ENCODE assay signal across 8 mouse cellular contexts in genomic region chr12:108422495-108422857, GRCm38 (mm10). TPM values are rescaled to one million over a fixed set of nuclear protein-coding genes. Genes with fewer than 3 reads are reported as not detected.
DNase-seq lines count a peak whose midpoint lies in the region; ATAC-seq and TF ChIP-seq lines count a peak whose summit lies in the region.

No protein-coding gene starts in this region.

- no peaks in the 10 kb centered on the region for H3K9me3 ChIP-seq in hindbrain, embryonic 14.5 days (ENCODE audit: control insufficient read depth, low read length)
- H3K9me3 ChIP-seq in liver, embryonic 11.5 days (ENCODE audit: control insufficient read depth, low read length) = no peaks in the 10 kb centered on the region
- H3K9me3 ChIP-seq in neural tube, embryonic 13.5 days = no peaks in the 10 kb centered on the region

- H3K9ac ChIP-seq in hindbrain, embryonic 14.5 days = peak overlapping the region; percentile 84
- H3K9ac ChIP-seq in liver, embryonic 11.5 days (ENCODE audit: low read depth, low read length) = 0 out of 2 replicates have a peak overlapping the region, but pooled peaks have one; percentile 11
- peak overlapping the region; percentile 87 for H3K9ac ChIP-seq in neural tube, embryonic 13.5 days

- no peaks in the 10 kb centered on the region for H3K27me3 ChIP-seq in hindbrain, embryonic 14.5 days (ENCODE audit: control insufficient read depth, insufficient read depth, low read length)
- peaks cover 31% of the 10 kb centered on the region for H3K27me3 ChIP-seq in liver, embryonic 11.5 days (replicated peaks; ENCODE audit: control insufficient read depth, insufficient read depth, low read length)
- H3K27me3 ChIP-seq in neural tube, embryonic 13.5 days = no peaks in the 10 kb centered on the region

- H3K4me3 ChIP-seq in embryonic fibroblast, embryonic 13.5 days (ENCODE audit: insufficient read depth, low read length) = peak overlapping the region; percentile 24
- peak overlapping the region; percentile 74 for H3K4me3 ChIP-seq in hindbrain, embryonic 14.5 days (replicated peaks; ENCODE audit: low read length)
- peak overlapping the region; percentile 64 for H3K4me3 ChIP-seq in liver, embryonic 11.5 days (ENCODE audit: low read depth, low read length)
- H3K4me3 ChIP-seq in neural tube, embryonic 13.5 days = peak overlapping the region; percentile 80

- peak overlapping the region; percentile 68 for H3K4me2 ChIP-seq in hindbrain, embryonic 14.5 days (replicated peaks)
- peak overlapping the region; percentile 67 for H3K4me2 ChIP-seq in liver, embryonic 11.5 days
- peak overlapping the region; percentile 62 for H3K4me2 ChIP-seq in neural tube, embryonic 13.5 days

- TF ChIP-seq CTCF in embryonic fibroblast, embryonic 13.5 days (IDR thresholded peaks at IDR 0.05; ENCODE audit: borderline replicate concordance, insufficient read depth, low read length) = peak; percentile 39; the same call in 1 of the 2 replicates

- peaks cover 2% of the 10 kb centered on the region; the same call in 1 of the 2 replicates for H3K4me1 ChIP-seq in embryonic fibroblast, embryonic 13.5 days (ENCODE audit: control insufficient read depth, insufficient read depth, low read length)
- peaks cover 23% of the 10 kb centered on the region for H3K4me1 ChIP-seq in hindbrain, embryonic 14.5 days (replicated peaks; ENCODE audit: control insufficient read depth, insufficient read depth, low read length)
- no peaks in the 10 kb centered on the region for H3K4me1 ChIP-seq in liver, embryonic 11.5 days (replicated peaks; ENCODE audit: control insufficient read depth, insufficient read depth, low read length)
- peaks cover 30% of the 10 kb centered on the region for H3K4me1 ChIP-seq in neural tube, embryonic 13.5 days (replicated peaks)

- peak; percentile 41 for DNase-seq in gastrocnemius, adult 18-20 months (ENCODE audit: low spot score)
- DNase-seq in gastrocnemius, postnatal 25 days = no peak
- DNase-seq in R1 (ENCODE audit: low read depth, low spot score) = peak; percentile 47
- DNase-seq in hindbrain, embryonic 14.5 days (ENCODE audit: low spot score) = peak; percentile 59
- DNase-seq in liver, embryonic 11.5 days (ENCODE audit: low spot score) = no peak
- DNase-seq in B cell, adult 2 months = no peak

- H3K27ac ChIP-seq in embryonic fibroblast, embryonic 13.5 days (ENCODE audit: insufficient read depth, low read length) = no peak overlapping the region
- peak overlapping the region; percentile 82 for H3K27ac ChIP-seq in hindbrain, embryonic 14.5 days
- H3K27ac ChIP-seq in liver, embryonic 11.5 days (ENCODE audit: low read depth, low read length) = no peak overlapping the region
- H3K27ac ChIP-seq in neural tube, embryonic 13.5 days (replicated peaks) = peak overlapping the region; percentile 92

- 0% methylated on average over 14 of the region's 14 CpGs for WGBS in hindbrain, embryonic 14.5 days
- WGBS in liver, embryonic 11.5 days = 2% methylated on average over 14 of the region's 14 CpGs
- 2% methylated on average over 9 of the region's 14 CpGs for WGBS in neural tube, embryonic 13.5 days

- no peaks in the 10 kb centered on the region for H3K36me3 ChIP-seq in hindbrain, embryonic 14.5 days (replicated peaks; ENCODE audit: control insufficient read depth, insufficient read depth)
- no peaks in the 10 kb centered on the region for H3K36me3 ChIP-seq in liver, embryonic 11.5 days (ENCODE audit: control insufficient read depth, insufficient read depth, low read length)
- H3K36me3 ChIP-seq in neural tube, embryonic 13.5 days = no peaks in the 10 kb centered on the region

- TF ChIP-seq POLR2A in embryonic fibroblast, embryonic 13.5 days (IDR thresholded peaks at IDR 0.05; ENCODE audit: low read depth, low read length) = no peak

- ATAC-seq in hindbrain, embryonic 14.5 days (ENCODE audit: low FRiP score) = peak; percentile 70
- peak; percentile 34 for ATAC-seq in liver, embryonic 11.5 days (replicated peaks; ENCODE audit: low FRiP score)
- ATAC-seq in neural tube, embryonic 13.5 days (ENCODE audit: low read depth) = peak; percentile 68

RNA-seq across cellular contexts. Expression of gene Eml1, which starts 51.7 kb away (rescaled TPM):
- total RNA-seq in gastrocnemius, adult 18-20 months (2021) = 10 to 100 TPM; 99.0 to 99.1 TPM
- 100 to 1,000 TPM in 1 of 2 experiments, 10 to 100 TPM in 1; 84.7 to 109 TPM for total RNA-seq in gastrocnemius, postnatal 25 days (2021)
- 40.5 and 48.0 TPM in 2 replicates for polyA plus RNA-seq in embryonic fibroblast, embryonic 13.5 days (2011; ENCODE audit: insufficient read length, low read depth, missing spikeins)
- polyA plus RNA-seq in hindbrain, embryonic 14.5 days (2014; fragmentation: Nextera tagmentation; extraction: Ambion mirVana) = 55.1 and 61.8 TPM in 2 replicates
- polyA plus RNA-seq in liver, embryonic 11.5 days (2014; fragmentation: Nextera tagmentation; extraction: Ambion mirVana) = 14.8 and 18.3 TPM in 2 replicates
- 91.4 and 94.3 TPM in 2 replicates for polyA plus RNA-seq in neural tube, embryonic 13.5 days (2015; fragmentation: Nextera tagmentation; extraction: Ambion mirVana)

Comparison
In these comparisons a context has a peak if more than half of its experiments do, and no peak if none do; other contexts are left out.
1. DNase-seq: peak in gastrocnemius, adult 18-20 months (single experiment), R1 (single experiment) and hindbrain, embryonic 14.5 days (single experiment); none in gastrocnemius, postnatal 25 days (single experiment), liver, embryonic 11.5 days (single experiment) and B cell, adult 2 months (0 of 2).
2. H3K27ac ChIP-seq: peak in hindbrain, embryonic 14.5 days (single experiment) and neural tube, embryonic 13.5 days (single experiment); none in embryonic fibroblast, embryonic 13.5 days (single experiment) and liver, embryonic 11.5 days (single experiment).
3. H3K4me3 ChIP-seq: peak in every context shown above with its lines; median percentile 80 in neural tube, embryonic 13.5 days; 74 in hindbrain, embryonic 14.5 days; 64 in liver, embryonic 11.5 days; 24 in embryonic fibroblast, embryonic 13.5 days.
4. H3K9ac ChIP-seq: peak in every context shown above with its lines; median percentile 87 in neural tube, embryonic 13.5 days; 84 in hindbrain, embryonic 14.5 days; 11 in liver, embryonic 11.5 days.
5. Peak in every context shown above with its lines, with median percentiles within 50 percentile points of each other: ATAC-seq and H3K4me2 ChIP-seq.